Mouse (Mus musculus) intestine, embryonic 16.5 days (tissue): Measurements from ENCODE around the gene Csmd2. TPM values are rescaled to one million over a fixed set of nuclear protein-coding genes. Genes with fewer than 3 reads are reported as not detected.
A peak's percentile ranks its signal among the peaks of the same experiment; 100 is the strongest.

ENCODE experiments used
- ATAC-seq: fragments of 200-750 bp; cut with Nextera tagmentation; 2 replicates; pipeline ENCODE4 v1.8.0; 2017; ENCODE audit warnings: moderate TSS enrichment, moderate library complexity
- H3K27ac ChIP-seq: fragments of 300-500 bp; sonication (generic); 2 replicates; pipeline ENCODE4 v1.5.1; 2014; ENCODE audit warnings: mild to moderate bottlenecking, low read length
- H3K27me3 ChIP-seq: fragments of 300-500 bp; sonication (generic); replicated peaks from 2 replicates; pipeline ENCODE4 v1.6.1; 2014; ENCODE audit warnings: low read length, control low read depth, mixed read lengths; ENCODE audit not compliant: control insufficient read depth, insufficient read depth
- H3K36me3 ChIP-seq: fragments of 300-500 bp; sonication (generic); 2 replicates; pipeline ENCODE4 v1.6.1; 2014; ENCODE audit warnings: low read length, control low read depth; ENCODE audit not compliant: control insufficient read depth, insufficient read depth
- H3K4me1 ChIP-seq: fragments of 300-500 bp; sonication (generic); 2 replicates; pipeline ENCODE4 v1.6.1; 2014; ENCODE audit warnings: low read length, control low read depth, mixed read lengths; ENCODE audit not compliant: control insufficient read depth, insufficient read depth
- H3K4me2 ChIP-seq: fragments of 300-500 bp; sonication (generic); 2 replicates; pipeline ENCODE4 v1.6.1; 2014; ENCODE audit warnings: low read depth, low read length, control low read depth
- H3K4me3 ChIP-seq: fragments of 300-500 bp; sonication (generic); 2 replicates; pipeline ENCODE4 v1.5.1; 2014; ENCODE audit warnings: mild to moderate bottlenecking, low read length
- H3K9ac ChIP-seq: fragments of 300-500 bp; sonication (generic); 2 replicates; pipeline ENCODE4 v1.6.1; 2014; ENCODE audit warnings: low read depth, low read length
- H3K9me3 ChIP-seq: fragments of 300-500 bp; sonication (generic); 2 replicates; pipeline ENCODE4 v1.6.1; 2016; ENCODE audit warnings: low read length, control low read depth; ENCODE audit not compliant: control insufficient read depth
- WGBS: fragments of 180-500 bp; shearing (Covaris S2); extraction: QIAGEN DNeasy Blood & Tissue Kit; methylation state at CpG from one replicate; pipeline ENCODE4 v1.1.7; 2014; 5-methylcytosine and 5-hydroxymethylcytosine counted together
- polyA plus RNA-seq: library from polyadenylated mRNA; unstranded; fragments of >200 nt; fragmentation: Nextera tagmentation; extraction: Ambion mirVana; gene quantifications from 2 replicates; pipeline ENCODE4 v1.2.1, GENCODE M21; 2015

Gene Csmd2
- polyA plus RNA-seq, 1 experiment from 2014 or later = 0.09 TPM

DNA sequence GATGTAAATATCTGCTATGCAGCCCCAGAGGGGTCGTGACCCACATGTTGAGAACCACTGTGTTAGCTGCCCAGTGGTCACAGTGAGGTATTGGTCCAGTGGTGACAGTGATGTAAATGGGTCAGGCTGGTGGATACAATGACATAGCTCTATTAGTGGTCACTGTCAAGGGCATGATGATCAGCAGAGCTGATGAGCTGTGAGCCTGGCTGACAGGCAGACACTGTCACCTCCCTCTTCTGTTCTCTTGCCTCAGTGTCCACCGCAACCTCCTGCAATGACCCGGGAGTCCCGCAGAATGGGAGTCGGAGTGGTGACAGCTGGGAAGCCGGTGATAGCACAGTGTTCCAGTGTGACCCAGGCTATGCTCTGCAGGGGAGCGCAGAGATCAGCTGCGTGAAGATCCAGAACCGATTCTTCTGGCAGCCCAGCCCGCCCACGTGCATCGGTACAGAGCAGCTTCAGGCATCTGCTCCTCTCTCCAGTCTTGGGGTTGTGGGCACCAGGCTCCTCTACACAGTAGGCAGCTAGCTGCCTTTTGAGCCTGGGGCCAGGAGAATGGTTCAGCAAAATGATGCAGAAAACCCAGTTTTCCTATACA, 461.3 kb downstream of the Csmd2 start:
- Histone ChIP-seq H3K4me2 (no peak overlapping the region), H3K9me3 (no peaks in the 10 kb centered on the region), H3K27me3 (no peaks in the 10 kb centered on the region), H3K4me3 (no peak overlapping the region), H3K4me1 (peaks cover 3% of the 10 kb centered on the region; the same call in 1 of the 2 replicates), H3K36me3 (no peaks in the 10 kb centered on the region), H3K27ac (no peak overlapping the region), H3K9ac (no peak overlapping the region)
- ATAC-seq = no peak
- 82% methylated on average over 12 of the region's 12 CpGs for WGBS

DNA sequence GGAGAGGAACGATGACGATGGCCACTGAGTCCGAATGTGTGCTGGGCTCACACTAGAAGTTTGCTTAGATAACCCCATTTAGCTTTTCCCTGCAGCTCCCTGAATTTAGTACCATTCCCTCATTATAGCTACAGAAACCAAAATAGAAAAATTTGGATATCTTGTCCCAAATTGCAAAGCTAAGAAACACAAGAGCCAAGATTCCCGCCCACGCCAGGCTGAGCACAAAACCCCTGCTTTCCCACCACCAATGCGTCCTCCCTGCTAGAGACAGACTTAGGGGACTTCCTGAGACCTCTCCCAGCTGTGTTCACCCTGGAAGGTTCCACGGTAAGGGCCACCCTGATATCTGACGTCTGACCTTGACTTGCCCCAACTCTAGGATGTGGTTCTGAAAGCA, 462.5 kb downstream of the Csmd2 start:
- H3K4me1 ChIP-seq = peaks cover 3% of the 10 kb centered on the region; the same call in 1 of the 2 replicates
- no peak overlapping the region for H3K4me3 ChIP-seq
- WGBS = 82% methylated on average over 8 of the region's 8 CpGs
- H3K4me2 ChIP-seq = no peak overlapping the region
- no peak for ATAC-seq
- no peaks in the 10 kb centered on the region for H3K27me3 ChIP-seq
- H3K36me3 ChIP-seq = no peaks in the 10 kb centered on the region
- no peak overlapping the region for H3K9ac ChIP-seq
- no peaks in the 10 kb centered on the region for H3K9me3 ChIP-seq
- H3K27ac ChIP-seq = no peak overlapping the region

DNA sequence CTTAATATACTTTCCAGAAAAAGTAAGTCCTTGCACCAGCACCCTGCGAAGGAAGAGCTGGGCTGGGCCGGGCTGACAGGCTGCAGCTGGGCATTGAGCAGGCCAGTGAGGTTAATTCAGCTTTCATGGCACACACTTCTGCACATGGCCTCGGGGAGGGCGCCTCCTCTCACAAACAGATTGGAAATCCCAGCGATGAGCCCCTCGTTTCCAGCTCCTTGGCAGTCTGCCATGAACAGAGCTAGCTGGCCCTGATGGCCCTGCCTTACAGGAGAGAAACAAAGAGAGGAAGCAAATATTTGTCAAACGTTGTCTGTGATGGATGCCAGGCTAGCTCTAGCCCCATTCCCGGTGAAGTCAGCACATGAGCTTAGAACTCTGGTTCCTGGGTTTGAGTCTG, 463.3 kb downstream of the Csmd2 start:
- no peak overlapping the region for H3K9ac ChIP-seq
- ATAC-seq = peak; percentile 68
- H3K4me2 ChIP-seq = no peak overlapping the region
- no peaks in the 10 kb centered on the region for H3K36me3 ChIP-seq
- no peaks in the 10 kb centered on the region for H3K9me3 ChIP-seq
- no peaks in the 10 kb centered on the region for H3K27me3 ChIP-seq
- H3K4me1 ChIP-seq = peaks cover 3% of the 10 kb centered on the region; the same call in 1 of the 2 replicates
- no peak overlapping the region for H3K27ac ChIP-seq
- H3K4me3 ChIP-seq = no peak overlapping the region
- 12% methylated on average over 8 of the region's 8 CpGs for WGBS

DNA sequence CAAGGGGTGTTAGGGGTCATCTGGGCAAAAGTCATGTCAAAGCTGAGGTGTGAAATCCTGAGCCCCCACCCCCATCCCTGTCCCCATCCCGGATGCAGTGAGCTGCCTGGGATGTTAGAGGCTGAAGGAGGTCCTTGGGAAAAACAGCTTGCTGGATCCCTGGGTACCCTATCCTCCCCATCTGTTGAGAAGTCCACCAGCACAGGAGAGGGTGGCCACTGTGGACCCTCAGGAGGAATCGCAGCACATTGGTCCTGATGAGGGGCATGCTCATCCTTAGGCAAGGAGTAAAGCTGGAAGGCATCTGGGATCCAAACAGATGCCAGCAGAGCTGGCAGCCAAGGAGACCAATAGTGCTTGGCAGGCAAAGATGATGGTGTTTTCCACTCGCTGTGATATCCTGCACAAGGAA, 463.7 kb downstream of the Csmd2 start:
- no peak for ATAC-seq
- Histone ChIP-seq H3K27ac (no peak overlapping the region), H3K9me3 (no peaks in the 10 kb centered on the region), H3K4me1 (peaks cover 3% of the 10 kb centered on the region; the same call in 1 of the 2 replicates), H3K9ac (no peak overlapping the region), H3K4me2 (no peak overlapping the region), H3K4me3 (no peak overlapping the region), H3K27me3 (no peaks in the 10 kb centered on the region), H3K36me3 (no peaks in the 10 kb centered on the region)
- WGBS = 68% methylated on average over 3 of the region's 3 CpGs

DNA sequence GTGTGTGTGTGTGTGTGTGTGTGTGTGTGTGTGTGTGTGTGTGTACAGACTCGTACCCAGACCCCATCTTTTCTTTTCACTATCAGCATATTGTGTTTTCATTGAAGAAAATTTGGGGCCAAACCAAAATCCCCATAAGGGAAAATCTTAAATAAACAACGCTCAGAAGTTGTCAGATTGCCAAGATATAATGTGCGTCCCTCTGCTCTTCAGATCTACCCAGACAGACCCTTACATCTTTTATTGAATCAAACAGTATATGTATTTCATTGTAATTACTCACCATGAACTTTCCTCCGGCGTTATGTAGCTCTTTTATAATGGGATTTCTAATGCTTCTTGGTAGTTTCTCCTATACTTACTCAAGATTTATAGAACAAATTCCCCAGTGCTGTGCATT, 479.1 kb downstream of the Csmd2 start:
- Histone ChIP-seq H3K4me3 (no peak overlapping the region), H3K9me3 (no peaks in the 10 kb centered on the region), H3K27ac (no peak overlapping the region), H3K27me3 (no peaks in the 10 kb centered on the region), H3K36me3 (no peaks in the 10 kb centered on the region), H3K9ac (no peak overlapping the region), H3K4me1 (no peaks in the 10 kb centered on the region), H3K4me2 (no peak overlapping the region)
- 43% methylated on average over 5 of the region's 5 CpGs for WGBS
- no peak for ATAC-seq

DNA sequence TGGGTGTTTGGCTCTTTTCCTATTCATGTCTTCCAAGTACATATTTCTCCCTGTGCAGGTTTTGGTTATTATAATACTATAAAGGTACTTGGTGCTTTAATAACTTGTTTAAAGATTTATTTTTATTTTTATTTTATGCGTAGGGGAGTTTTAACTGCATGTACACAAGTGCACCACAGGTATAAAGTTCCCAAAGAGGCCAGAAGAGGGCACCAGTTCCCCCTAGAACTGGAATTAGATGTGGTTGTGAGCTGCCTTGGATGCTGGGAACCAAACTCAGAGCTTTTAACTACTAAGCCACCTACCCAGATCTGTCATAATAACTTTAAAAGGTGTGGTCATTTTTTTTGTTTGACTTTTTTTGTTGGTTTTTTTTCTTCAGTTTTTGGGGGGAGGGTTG, 480.4 kb downstream of the Csmd2 start:
- Histone ChIP-seq H3K9me3 (no peaks in the 10 kb centered on the region), H3K4me1 (no peaks in the 10 kb centered on the region), H3K4me2 (no peak overlapping the region), H3K4me3 (no peak overlapping the region), H3K27ac (no peak overlapping the region), H3K27me3 (no peaks in the 10 kb centered on the region), H3K36me3 (no peaks in the 10 kb centered on the region), H3K9ac (no peak overlapping the region)
- ATAC-seq = no peak
- WGBS = 94% methylated on average over 1 of the region's 1 CpGs

DNA sequence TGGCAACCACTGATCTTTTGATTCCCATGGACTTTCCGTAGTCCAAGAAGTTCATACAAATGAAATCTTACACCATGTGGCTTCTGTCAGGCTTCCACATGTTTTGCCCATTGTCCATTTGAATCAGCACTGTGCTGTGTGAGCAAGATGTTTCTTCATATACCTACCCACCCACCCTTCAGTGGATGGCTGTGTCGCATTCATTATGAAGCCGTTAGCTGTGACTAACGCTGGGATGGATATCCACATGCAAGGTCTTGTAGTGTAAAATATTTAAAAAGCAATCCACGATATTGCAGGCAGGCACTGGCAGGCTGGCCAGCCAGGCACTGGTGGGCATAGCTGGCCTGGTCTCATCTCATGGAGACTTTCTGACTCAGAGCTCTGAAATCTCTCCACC, 488.6 kb downstream of the Csmd2 start:
- no peak for ATAC-seq
- Histone ChIP-seq H3K4me1 (no peaks in the 10 kb centered on the region), H3K36me3 (no peaks in the 10 kb centered on the region), H3K4me3 (no peak overlapping the region), H3K9me3 (no peaks in the 10 kb centered on the region), H3K27ac (no peak overlapping the region), H3K27me3 (no peaks in the 10 kb centered on the region), H3K9ac (no peak overlapping the region), H3K4me2 (no peak overlapping the region)
- 80% methylated on average over 5 of the region's 5 CpGs for WGBS

DNA sequence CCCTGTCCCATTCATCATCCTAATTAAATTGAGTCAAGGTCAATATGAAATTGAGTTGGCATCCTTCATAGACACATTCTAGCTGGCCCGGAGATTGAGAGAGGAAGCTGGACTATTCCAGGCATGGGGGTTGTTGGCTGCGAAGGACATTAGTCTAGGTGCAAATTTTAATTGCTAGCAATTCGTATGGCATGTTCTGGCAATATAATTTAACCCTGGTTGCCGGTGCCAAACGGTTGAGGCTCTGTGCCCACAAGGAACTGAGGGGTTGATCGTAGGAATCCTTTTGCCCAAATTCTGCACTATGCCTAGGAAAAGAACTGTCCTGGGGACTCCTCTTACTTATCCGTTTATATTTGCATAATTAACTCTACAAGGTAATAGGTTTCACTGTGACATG, 496.2 kb downstream of the Csmd2 start:
- no peak overlapping the region for H3K4me2 ChIP-seq
- no peak overlapping the region for H3K27ac ChIP-seq
- H3K9ac ChIP-seq = no peak overlapping the region
- H3K9me3 ChIP-seq = no peaks in the 10 kb centered on the region
- 83% methylated on average over 7 of the region's 7 CpGs for WGBS
- no peaks in the 10 kb centered on the region for H3K36me3 ChIP-seq
- H3K4me3 ChIP-seq = no peak overlapping the region
- H3K27me3 ChIP-seq = no peaks in the 10 kb centered on the region
- no peak for ATAC-seq
- H3K4me1 ChIP-seq = no peaks in the 10 kb centered on the region

DNA sequence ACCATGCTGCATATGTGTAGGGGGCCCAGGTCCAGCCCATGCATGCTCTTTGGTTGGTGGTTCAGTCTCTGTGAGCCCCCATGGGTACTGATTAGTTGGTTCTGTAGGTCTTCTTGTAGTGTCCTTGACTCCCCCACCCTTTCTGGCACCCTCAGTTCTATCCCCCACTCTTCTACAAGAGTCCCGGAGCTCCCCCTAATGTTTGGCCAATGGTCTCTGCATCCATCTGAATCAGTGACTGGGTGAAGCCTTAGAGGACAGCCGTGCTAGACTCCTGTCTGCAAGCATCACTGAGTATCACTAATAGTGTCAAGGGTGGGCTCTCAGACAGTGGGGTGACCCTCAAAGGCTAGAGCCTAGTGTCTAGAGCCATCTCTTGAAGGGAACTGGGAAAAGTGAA, 497.0 kb downstream of the Csmd2 start:
- H3K9me3 ChIP-seq = no peaks in the 10 kb centered on the region
- ATAC-seq = no peak
- no peaks in the 10 kb centered on the region for H3K27me3 ChIP-seq
- WGBS = 62% methylated on average over 2 of the region's 2 CpGs
- H3K36me3 ChIP-seq = no peaks in the 10 kb centered on the region
- H3K4me1 ChIP-seq = no peaks in the 10 kb centered on the region
- no peak overlapping the region for H3K9ac ChIP-seq
- no peak overlapping the region for H3K27ac ChIP-seq
- H3K4me3 ChIP-seq = no peak overlapping the region
- H3K4me2 ChIP-seq = no peak overlapping the region

DNA sequence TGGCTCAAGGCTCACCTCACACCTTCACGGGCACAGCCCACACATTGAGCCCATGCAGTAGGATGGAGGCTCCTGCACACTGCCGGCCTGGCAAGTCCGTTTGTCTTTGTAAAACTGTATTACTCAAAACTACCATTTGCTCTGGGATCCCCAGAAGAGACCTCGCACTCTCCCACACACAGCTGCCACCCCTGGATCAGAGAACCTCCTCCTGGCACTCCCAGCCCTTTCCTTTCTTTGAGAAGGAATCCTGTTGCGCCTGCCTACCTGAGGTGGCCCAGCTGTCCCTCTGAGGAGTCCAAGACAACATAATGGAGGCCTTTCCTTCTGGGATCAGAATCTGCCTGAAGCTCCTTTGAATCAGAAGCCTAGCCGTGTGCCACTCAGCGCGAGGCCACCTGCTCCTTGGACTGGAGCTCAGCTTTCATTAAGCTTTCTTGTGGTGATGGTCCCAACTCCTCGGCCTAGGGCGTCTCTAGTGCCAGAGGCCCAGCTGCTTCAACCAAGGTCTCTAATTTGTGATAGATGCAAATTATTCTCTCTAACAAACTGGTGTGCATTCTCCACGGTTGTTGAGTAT, 502.0 kb downstream of the Csmd2 start:
- H3K4me2 ChIP-seq = no peak overlapping the region
- H3K9ac ChIP-seq = no peak overlapping the region
- no peak for ATAC-seq
- no peaks in the 10 kb centered on the region for H3K4me1 ChIP-seq
- no peaks in the 10 kb centered on the region for H3K36me3 ChIP-seq
- WGBS = 86% methylated on average over 11 of the region's 11 CpGs
- no peaks in the 10 kb centered on the region for H3K27me3 ChIP-seq
- no peak overlapping the region for H3K27ac ChIP-seq
- no peaks in the 10 kb centered on the region for H3K9me3 ChIP-seq
- no peak overlapping the region for H3K4me3 ChIP-seq
